Mouse (Mus musculus) ES-Bruce4 (cell line): Measurements from ENCODE around the gene C2cd2. TPM values are rescaled to one million over a fixed set of nuclear protein-coding genes. Genes with fewer than 3 reads are reported as not detected.
A peak's percentile ranks its signal among the peaks of the same experiment; 100 is the strongest.

Source experiments
- H3K27ac ChIP-seq: 2 replicates; pipeline ENCODE4 v1.5.1; 2012; ENCODE audit warnings: low read length, inconsistent platforms; ENCODE audit not compliant: insufficient read depth
- H3K27me3 ChIP-seq: 2 replicates; pipeline ENCODE4 v1.6.1; 2012; ENCODE audit warnings: mild to moderate bottlenecking, low read length, inconsistent platforms; ENCODE audit not compliant: control insufficient read depth, poor library complexity, insufficient read depth, severe bottlenecking
- H3K36me3 ChIP-seq: 2 replicates; pipeline ENCODE4 v1.6.1; 2012; ENCODE audit warnings: inconsistent platforms, mild to moderate bottlenecking, low read length, moderate library complexity; ENCODE audit not compliant: control insufficient read depth, poor library complexity, insufficient read depth, severe bottlenecking
- H3K4me1 ChIP-seq: one replicate; pipeline ENCODE4 v1.8.1; 2011; ENCODE audit warnings: low read length; ENCODE audit not compliant: control insufficient read depth, insufficient read depth
- H3K4me3 ChIP-seq: 2 replicates; pipeline ENCODE4 v1.5.1; 2011; ENCODE audit warnings: low read depth, mild to moderate bottlenecking, low read length
- H3K9ac ChIP-seq: 2 replicates; pipeline ENCODE4 v1.6.1; 2012; ENCODE audit warnings: low read depth, mild to moderate bottlenecking, inconsistent platforms; ENCODE audit not compliant: poor library complexity, severe bottlenecking
- H3K9me3 ChIP-seq: replicated peaks from 2 replicates; pipeline ENCODE4 v1.6.1; 2012; ENCODE audit warnings: mild to moderate bottlenecking, low read length, inconsistent platforms; ENCODE audit not compliant: control insufficient read depth, poor library complexity, insufficient read depth, severe bottlenecking
- CTCF ChIP-seq: IDR thresholded peaks from one replicate; pipeline ENCODE4 v1.8.1; 2011; ENCODE audit warnings: low read depth, low read length
- EP300 ChIP-seq: IDR thresholded peaks from 2 replicates; pipeline ENCODE4 v1.6.1; 2011; ENCODE audit warnings: low read depth, low read length; ENCODE audit not compliant: insufficient read depth
- POLR2A ChIP-seq: IDR thresholded peaks from one replicate; pipeline ENCODE4 v1.8.1; 2011; ENCODE audit warnings: low read length; ENCODE audit not compliant: insufficient read depth
- polyA plus RNA-seq: library from polyadenylated mRNA; stranded (reverse); fragments of >200 nt; gene quantifications from 2 replicates; pipeline ENCODE4 v1.2.4, GENCODE M21; 2011; ENCODE audit warnings: low read depth; ENCODE audit not compliant: missing spikeins, insufficient read depth, insufficient read length

The C2cd2 gene
- polyA plus RNA-seq, 1 experiment: 15.6 TPM

DNA sequence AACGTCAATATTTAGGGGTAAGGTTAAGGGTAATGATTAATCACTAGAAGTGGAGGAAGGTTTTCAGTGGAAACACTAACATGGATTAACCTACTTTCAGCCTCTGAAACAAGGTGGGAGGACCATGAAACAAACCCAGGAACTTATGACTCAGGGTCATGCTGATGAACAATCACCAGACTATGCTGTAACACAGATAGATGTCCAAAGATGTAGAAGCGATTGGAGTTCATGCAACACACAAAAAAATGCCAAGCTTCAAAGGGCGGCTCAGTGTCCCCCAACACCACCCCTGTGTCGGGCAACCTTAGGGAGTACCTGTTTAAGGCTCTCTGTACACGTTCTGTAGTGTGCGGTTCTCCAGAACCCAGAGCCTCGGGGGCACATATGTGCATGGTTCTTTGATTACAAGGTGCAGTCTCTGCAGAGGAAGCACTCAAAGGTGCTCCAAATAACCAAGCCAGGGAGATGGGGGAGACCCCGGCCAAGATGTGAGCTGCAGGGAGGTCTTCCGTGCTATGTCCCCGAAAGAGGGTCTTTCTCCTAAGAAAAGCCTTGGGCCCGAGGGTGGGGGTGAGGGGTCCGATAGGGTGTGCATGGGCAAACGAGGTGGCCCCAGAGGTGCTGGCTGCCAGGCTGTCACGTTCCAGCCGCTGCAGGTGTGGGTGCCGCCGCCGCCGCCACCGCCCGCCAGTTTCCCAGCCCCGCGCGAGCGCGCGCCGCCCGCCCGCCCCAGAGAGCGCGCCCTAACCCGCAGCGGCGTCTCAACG, 832 bp downstream of the C2cd2 start:
- no peak overlapping the region for H3K27ac ChIP-seq
- TF ChIP-seq CTCF (no peak), POLR2A (no peak), EP300 (no peak)
- H3K9me3 ChIP-seq: no peaks in the 10 kb centered on the region
- H3K9ac ChIP-seq: peak overlapping the region; percentile 79
- no peaks in the 10 kb centered on the region for H3K4me1 ChIP-seq
- H3K36me3 ChIP-seq: peaks cover 6% of the 10 kb centered on the region; the same call in 1 of the 2 replicates
- peak overlapping the region; percentile 73 for H3K4me3 ChIP-seq
- no peaks in the 10 kb centered on the region for H3K27me3 ChIP-seq

DNA sequence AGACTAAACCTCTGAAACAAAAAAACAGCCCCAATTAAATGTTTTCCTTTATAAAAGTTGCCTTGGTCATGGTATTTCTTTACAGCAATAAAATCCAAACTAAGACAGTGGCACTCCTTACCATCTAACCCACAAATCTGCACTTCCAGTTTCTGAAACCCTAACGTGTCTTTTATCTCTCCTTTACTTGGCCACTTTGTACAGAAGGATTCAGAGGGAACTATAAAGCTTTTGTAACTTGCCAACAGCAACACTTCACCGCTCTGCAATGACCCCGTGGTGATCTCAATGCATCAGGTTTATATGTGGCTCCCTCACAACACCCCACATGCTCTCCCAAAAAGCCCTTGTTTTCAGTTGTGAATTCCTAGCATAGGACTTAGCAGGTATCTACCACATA, 2.0 kb downstream of the C2cd2 start:
- peaks cover 13% of the 10 kb centered on the region for H3K36me3 ChIP-seq
- H3K9me3 ChIP-seq: no peaks in the 10 kb centered on the region
- H3K4me3 ChIP-seq: no peak overlapping the region
- H3K27ac ChIP-seq: no peak overlapping the region
- TF ChIP-seq EP300: no peak
- no peak for TF ChIP-seq CTCF
- TF ChIP-seq POLR2A: no peak
- no peaks in the 10 kb centered on the region for H3K4me1 ChIP-seq
- H3K27me3 ChIP-seq: no peaks in the 10 kb centered on the region
- H3K9ac ChIP-seq: no peak overlapping the region

DNA sequence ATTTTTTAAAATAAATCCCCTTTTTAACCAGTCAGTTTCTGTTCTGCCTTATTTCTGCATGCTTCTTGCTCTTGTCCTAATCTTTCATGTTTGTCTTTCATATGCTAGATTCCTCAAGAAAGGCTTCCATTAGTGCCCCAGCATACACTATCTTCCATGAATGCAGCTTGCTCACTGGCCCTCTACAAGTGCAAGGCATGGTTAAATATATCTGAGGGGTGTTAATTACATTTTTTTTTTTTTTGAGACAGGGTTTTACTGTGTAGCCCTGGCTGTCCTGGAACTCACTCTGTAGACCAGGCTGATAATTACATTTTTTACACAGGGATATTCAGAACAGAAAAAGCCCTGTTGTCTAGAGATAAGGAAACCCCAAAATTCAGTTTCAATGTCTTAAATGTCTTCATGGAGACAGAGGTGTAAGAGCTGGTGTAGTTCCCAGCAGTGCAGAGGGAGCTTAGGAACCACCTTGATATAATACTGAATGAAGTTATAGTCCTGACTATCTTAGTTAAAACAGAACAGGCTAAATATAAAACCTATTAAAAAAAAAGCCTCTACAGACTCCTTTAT, 3.9 kb downstream of the C2cd2 start:
- TF ChIP-seq CTCF (no peak), POLR2A (no peak), EP300 (no peak)
- Histone ChIP-seq H3K36me3 (peaks cover 13% of the 10 kb centered on the region), H3K9me3 (no peaks in the 10 kb centered on the region), H3K4me1 (no peaks in the 10 kb centered on the region), H3K9ac (no peak overlapping the region), H3K4me3 (no peak overlapping the region), H3K27me3 (no peaks in the 10 kb centered on the region), H3K27ac (no peak overlapping the region)

DNA sequence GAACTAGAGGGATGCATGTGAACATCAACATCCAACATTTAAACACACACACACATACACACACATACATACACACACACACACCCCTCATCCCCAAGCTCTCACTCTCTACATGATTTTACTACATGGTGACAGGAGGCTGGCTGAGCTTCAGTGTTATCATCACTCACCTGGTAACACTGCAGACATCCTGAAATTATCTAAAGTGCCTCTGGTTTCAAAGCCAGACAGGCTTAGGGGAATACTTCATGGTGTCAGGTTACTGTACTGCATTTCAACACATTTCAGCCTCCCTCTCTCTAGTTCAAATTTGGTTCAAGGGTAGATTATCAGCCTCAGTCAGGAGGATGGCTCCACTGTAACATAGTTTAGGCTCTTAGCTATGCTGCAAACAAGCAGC, 4.8 kb downstream of the C2cd2 start:
- H3K27me3 ChIP-seq: no peaks in the 10 kb centered on the region
- H3K9me3 ChIP-seq: no peaks in the 10 kb centered on the region
- H3K36me3 ChIP-seq: peaks cover 14% of the 10 kb centered on the region
- TF ChIP-seq CTCF (no peak), POLR2A (no peak)
- no peaks in the 10 kb centered on the region for H3K4me1 ChIP-seq
- H3K9ac ChIP-seq: no peak overlapping the region
- no peak overlapping the region for H3K27ac ChIP-seq
- no peak overlapping the region for H3K4me3 ChIP-seq

DNA sequence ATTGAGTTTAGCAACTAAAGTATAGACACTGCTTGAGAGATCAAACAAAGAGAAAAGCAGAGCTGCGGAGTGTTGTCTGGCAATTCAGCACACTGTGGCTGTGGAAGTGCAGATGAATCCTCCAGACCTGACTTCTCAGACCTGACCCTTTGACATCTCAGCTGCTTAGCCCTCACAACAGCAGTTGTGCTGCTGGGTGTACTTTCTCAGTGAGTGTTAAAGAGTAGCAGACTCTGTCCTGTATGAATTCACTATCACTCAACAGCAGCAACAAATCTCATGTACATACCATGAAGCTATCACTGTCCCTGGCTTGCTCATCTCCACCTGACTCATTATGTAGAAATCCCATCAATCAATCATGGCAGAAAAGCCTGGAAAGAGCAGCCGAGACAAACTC, 6.4 kb downstream of the C2cd2 start:
- Histone ChIP-seq H3K9ac (no peak overlapping the region), H3K27ac (no peak overlapping the region), H3K9me3 (no peaks in the 10 kb centered on the region), H3K4me1 (no peaks in the 10 kb centered on the region), H3K36me3 (peaks cover 26% of the 10 kb centered on the region), H3K27me3 (no peaks in the 10 kb centered on the region), H3K4me3 (no peak overlapping the region)
- TF ChIP-seq POLR2A (no peak), EP300 (no peak), CTCF (no peak)

DNA sequence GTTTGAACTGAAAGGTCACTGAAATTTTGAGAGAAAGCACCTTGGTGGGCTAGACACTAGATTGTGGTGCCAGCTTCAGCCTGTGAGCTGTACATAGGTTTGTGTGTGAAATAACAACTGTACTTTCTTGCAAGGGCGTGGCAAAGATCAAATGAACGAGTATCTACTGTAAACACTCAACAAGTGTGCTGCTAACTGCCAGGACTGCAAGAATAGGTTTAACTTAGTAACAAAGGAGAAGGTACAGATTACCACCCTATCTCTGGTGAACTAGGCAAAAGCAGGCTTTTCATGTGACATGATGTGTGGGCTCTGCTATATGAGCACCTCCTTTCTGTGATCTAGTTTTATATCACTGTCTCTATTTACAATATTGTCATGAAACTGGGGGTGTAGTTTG, 9.1 kb downstream of the C2cd2 start:
- H3K4me3 ChIP-seq: no peak overlapping the region
- no peak overlapping the region for H3K9ac ChIP-seq
- no peaks in the 10 kb centered on the region for H3K27me3 ChIP-seq
- H3K4me1 ChIP-seq: peaks cover 3% of the 10 kb centered on the region
- TF ChIP-seq EP300 (no peak), CTCF (no peak), POLR2A (no peak)
- peaks cover 35% of the 10 kb centered on the region for H3K36me3 ChIP-seq
- H3K27ac ChIP-seq: no peak overlapping the region
- H3K9me3 ChIP-seq: no peaks in the 10 kb centered on the region
